Mouse (Mus musculus) C2C12 (cell line): ENCODE data around the gene Gm4070.
"Not testable (repeated sequence)": the region's sequence is repeated elsewhere in the genome, so short reads cannot be mapped to it uniquely, and the experiment has no call there.

Experiments
- CTCF ChIP-seq: IDR thresholded peaks from one replicate; pipeline ENCODE4 v1.5.1; 2011; ENCODE audit not compliant: control insufficient read depth, insufficient read depth, insufficient read length
- MYOD1 ChIP-seq: IDR thresholded peaks from one replicate; pipeline ENCODE4 v1.6.1; 2011; ENCODE audit warnings: low read depth; ENCODE audit not compliant: control insufficient read depth, insufficient read length

- TF ChIP-seq MYOD1, CTCF: not testable (repeated sequence)
Measured at GRCm38 (mm10) chr7:105952408-105952807, 1.4 kb downstream of the Gm4070 start.
